Mouse (Mus musculus) adrenal gland, postnatal 10 days (tissue): ENCODE measurements around the gene Fibp. TPM values are rescaled to one million over a fixed set of nuclear protein-coding genes. Genes with fewer than 3 reads are reported as not detected.

ENCODE experiments used
- DNase-seq: peaks from one replicate; pipeline ENCODE4 v3.0.0; 2021; ENCODE audit warnings: mixed read lengths
- total RNA-seq, 2 experiments: library from RNA; stranded (reverse); gene quantifications; 2 replicates each; pipeline ENCODE4 v1.2.3; 2021

The Fibp gene
- total RNA-seq, 2 experiments from 2014 or later: 74.9 to 99.3 TPM

DNA sequence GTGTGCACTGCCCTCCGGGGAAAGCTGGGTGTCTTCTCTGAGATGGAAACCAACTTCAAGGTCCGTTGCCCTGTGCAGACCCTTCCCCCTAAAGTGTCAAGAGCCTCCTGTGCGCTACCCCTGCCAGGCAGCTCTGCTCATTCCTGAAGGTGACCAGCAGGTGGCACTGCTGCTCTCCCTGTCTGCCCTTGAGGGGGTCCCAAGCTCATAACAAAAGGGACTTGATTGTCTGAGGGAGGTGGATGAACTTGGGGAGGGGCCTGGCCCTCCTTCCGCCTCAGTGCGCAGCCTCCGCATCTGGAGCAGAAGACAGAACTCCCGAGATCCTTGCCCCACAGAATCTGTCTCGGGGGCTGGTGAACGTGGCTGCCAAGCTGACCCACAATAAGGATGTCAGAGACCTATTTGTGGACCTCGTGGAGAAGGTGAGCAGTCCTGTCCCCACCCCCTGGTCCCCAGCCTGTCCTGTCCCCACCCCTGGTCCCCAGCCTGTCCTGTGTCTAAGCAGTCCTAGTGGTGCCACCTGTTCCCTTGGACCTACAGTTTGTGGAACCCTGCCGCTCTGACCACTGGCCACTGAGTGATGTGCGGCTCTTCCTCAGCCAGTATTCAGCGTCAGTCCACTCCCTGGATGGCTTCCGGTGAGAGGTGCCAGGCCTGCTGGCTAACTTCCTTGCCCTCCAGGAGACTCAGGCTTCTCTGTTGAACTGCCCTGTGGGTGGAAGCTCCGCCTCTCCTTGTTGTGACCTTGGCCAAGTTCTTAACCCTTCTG, 3.6 kb downstream of the Fibp start:
- peak; percentile 66 for DNase-seq

DNA sequence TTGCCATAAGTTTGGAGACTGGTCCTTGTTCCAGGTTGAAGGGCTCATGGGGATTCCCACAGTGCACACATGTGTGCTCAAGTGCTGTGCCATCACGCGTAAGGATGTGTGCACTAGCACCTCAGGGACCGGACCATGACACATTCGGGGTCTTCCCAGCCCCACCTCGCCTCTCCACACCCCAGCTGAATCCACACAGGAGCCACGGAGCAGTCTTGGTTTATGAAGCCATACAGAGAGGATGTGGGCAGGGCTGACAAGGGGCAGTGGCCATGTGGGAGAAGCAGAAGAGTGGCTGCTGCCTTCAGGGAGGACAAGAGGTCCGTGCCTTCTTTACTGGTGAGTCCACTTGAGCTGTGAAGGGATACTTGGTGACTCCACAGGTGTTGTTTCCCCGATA, 4.6 kb downstream of the Fibp start:
- no peak for DNase-seq

DNA sequence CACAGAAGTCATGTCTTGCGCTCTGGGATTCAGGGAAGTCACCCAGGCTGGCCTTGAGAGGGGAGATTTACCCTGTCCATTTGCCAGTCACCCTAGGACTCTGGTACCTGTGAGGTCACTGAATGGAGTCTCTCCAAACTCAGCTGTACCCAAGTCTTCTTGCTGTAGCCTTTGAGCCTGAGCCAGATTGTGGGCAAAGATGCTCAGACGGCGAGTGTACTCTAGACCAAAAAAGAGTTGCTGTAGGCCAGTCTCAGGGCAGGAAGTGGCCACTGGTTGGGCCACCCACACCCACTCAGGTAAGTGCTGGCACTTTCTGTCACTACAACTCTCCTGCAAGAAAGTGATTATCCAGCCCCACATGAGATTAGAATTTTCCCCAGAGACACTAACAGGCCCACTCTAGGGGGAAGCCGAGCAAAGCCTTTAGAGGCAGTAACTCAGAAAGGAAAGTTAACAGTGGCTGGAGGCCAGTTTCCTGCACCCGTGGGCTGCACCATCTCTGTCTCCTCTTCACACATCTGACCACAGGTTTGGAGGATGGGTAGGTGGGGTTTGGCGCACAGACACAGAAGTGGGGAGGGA, 6.6 kb downstream of the Fibp start:
- DNase-seq: no peak

DNA sequence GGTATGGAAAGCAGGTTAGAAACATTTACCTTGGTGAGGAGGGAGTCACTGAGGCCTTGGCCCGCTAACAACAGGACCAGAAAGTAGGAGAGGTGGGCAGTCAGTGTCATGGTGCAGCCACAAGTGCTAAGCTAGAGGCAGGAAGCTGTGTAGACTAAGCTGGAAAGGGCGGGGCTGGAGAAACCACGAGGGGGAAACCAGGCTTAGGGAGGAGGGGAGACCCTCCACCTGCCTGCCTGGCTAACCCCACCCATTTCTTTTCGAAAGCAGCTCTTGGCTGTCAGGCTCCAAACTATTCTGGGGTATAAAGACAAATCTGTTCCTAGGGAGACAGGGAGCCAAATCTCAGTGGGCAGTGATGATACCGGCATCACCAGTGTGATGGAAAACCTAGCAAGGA, 8.0 kb downstream of the Fibp start, which contains the start of gene Ctsw:
Gene Ctsw, minus strand, starts transcription at position 134 of the 400 bp plus-strand sequence.
- DNase-seq: no peak

DNA sequence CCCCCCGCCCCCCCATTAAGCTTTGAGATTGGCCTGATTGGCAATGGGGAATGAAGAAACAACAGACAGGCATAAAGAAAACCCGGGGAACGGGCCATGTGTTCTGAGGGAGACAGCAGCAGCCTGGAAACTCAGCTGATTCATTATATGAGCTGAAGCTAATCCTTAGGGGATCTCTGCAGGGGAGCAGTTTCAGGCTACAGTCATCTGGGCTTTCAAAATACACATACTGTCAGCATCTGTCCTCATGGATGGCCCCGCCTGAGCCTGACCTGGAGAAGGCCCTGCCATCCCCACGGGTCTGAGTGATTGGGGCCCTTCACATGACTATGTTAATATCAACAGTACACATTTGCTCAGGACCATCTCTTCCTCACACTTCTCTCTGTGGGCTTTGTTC, 11.4 kb downstream of the Fibp start:
- no peak for DNase-seq

DNA sequence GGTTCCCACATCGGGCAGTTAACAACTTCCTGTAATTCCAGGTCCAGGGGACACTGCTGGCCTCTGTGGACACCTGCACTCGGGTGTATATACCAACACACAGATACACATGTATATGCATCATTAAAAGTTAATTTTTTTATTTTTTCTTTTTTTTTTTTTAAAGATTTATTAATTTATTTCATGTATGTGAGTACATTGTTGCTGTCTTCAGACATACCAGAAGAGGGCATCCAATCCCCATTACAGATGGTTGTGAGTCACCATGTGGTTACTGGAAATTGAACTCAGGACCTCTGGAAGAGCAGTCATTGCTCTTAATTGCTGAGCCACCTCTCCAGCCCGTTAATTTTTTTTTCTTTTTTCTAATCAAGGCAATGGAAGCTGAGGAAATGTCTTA, 12.4 kb downstream of the Fibp start:
- no peak for DNase-seq

GRCm38 (mm10) chr19:5473720-5474119, 13.3 kb downstream of the Fibp start, which contains the start of gene Efemp2:
TSS of gene Efemp2 (plus strand) at chr19:5473954.
- peak; percentile 90 for DNase-seq

DNA sequence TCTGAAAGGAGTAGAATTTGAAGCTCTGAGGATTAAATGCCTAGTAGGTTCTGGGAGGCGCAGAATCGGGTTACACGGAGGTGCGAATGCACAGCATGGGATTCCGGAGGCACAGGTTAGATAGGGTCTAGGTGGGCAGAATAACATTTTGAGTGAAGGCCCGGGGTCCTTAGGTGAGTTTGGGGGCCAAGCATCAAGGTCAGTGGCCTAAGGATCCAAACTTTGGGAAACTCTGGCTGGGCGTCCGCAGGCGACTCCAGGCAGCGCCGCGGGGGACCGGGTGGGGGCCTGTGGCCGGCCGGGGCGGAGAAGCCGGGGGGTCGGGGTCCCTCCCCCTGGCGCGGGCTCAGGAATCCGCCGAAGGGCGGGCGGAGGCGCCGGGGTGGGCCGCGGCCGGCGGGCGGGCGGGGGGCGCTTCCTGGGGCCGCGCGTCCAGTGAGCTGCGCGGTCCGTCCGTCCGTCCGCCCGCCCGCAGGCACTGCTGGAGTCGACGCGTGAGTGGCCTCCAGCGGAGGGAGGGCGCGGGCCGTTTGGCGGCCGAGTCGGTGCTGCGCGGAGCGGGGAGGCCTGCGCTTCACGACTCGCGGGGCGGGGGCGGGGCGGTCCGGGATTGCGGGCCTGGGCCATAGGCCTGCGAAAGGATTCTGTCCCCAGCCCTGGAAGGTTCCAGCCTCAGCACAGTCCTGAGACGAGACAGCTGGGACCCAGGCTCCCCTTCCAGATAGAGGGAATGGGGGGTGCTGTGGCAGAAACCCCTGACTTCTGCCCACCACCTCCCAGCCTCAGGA, 14.1 kb downstream of the Fibp start:
- peak; percentile 76 for DNase-seq

- DNase-seq: no peak
These were observed 14.8 kb downstream of the Fibp start for GRCm38 (mm10) chr19:5475069-5475714.

DNA sequence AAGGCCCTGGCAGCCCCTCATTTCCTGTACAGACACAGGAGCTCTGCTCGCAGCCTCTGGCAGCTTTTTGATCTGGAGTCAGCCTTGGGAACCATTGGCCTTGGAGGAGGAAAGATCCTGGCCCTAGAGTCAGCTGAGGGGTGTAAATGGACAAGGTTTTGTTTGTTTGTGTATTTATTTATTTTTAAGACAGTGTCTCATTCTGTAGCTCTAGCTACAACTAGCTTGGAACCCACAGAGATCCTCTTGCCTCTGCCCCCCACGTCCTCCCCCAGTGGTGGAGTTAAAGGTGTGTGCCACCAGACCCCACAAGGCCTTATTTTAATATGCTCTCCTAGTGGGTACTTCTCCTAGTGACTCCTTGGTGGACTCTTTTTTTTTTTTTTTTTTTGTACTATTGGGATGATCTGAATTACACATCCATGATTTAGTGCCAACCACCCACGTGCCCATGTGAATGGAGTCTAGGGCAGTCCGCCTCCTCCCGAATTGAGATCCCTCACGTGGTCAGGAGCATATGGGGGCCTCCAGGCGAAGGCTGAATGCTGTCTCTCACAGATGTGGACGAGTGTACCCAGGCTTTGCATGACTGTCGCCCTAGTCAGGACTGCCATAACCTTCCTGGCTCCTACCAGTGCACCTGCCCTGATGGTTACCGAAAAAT, 16.7 kb downstream of the Fibp start:
- DNase-seq: peak; percentile 41

- DNase-seq: peak; percentile 54
These were observed 17.4 kb downstream of the Fibp start for GRCm38 (mm10) chr19:5477668-5478300.

DNA sequence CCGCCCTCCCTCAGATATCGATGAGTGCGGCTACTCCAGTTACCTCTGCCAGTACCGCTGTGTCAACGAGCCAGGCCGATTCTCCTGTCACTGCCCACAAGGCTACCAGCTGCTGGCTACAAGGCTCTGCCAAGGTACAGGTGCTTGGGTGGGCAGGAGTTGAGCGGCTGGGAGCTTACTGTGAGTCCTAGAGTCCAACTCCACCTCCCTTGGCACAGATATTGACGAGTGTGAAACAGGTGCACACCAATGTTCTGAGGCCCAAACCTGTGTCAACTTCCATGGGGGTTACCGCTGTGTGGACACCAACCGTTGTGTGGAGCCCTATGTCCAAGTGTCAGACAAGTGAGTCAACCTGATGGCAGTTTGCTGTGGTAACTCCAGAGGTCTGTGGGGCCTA, 19.6 kb downstream of the Fibp start:
- no peak for DNase-seq

DNA sequence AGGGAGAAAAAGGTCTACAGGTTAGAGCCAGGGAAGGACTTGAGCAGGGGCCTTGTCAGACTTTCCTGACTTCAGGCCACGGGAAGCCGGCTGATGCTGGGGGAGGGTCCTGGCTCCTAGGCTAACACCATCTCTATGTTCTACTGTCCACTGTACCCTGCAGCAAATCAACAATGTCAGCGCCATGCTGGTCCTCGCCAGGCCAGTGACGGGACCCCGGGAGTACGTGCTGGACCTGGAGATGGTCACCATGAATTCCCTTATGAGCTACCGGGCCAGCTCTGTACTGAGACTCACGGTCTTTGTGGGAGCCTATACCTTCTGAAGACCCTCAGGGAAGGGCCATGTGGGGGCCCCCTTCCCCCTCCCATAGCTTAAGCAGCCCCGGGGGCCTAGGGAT, 21.0 kb downstream of the Fibp start:
- no peak for DNase-seq

- no peak for DNase-seq
These were observed 23.3 kb downstream of the Fibp start for GRCm38 (mm10) chr19:5483386-5484359.

- no peak for DNase-seq
These were observed 24.1 kb downstream of the Fibp start for GRCm38 (mm10) chr19:5484496-5484895.

GRCm38 (mm10) chr19:5485371-5485770, 25.0 kb downstream of the Fibp start:
- DNase-seq: no peak

DNA sequence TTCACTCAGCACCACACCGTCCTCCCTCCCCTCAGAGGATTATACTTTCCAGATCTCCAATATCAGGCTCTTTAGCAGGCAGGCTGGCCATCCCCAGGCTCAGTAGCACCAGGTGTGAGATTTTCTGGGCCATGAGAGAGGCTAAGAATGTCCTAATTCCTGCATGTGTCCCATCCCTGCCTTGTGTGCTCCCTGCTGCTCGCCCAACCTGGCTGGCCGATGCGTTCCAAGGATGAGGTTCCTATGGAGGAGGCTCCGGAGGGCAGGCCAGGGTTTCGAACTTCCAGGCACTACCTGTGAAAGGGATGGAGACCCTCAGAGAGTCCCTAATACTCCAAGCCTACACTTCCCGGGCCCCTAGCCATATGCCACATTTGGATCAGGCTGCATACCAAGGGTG, 25.4 kb downstream of the Fibp start:
- no peak for DNase-seq

DNA sequence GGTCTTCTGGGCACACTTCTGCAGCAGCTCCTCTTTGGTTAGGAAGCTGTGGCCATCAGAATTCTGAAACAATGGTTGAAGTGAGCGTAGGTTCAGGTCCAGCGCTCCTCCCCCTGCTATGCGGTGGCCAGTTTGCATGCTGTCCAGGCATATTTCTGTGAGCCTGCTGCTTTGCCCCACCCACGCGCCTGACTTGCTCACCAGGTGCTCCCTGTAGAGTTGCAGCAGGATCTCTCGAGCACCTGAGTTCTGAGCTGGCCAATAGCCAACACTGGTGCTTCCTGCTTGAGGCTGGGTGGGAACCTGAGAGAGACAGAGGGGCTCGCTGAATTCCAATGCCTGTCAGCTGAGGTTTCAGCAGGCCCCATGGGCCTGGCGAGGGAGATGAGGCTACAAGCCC, 25.9 kb downstream of the Fibp start:
- no peak for DNase-seq

DNA sequence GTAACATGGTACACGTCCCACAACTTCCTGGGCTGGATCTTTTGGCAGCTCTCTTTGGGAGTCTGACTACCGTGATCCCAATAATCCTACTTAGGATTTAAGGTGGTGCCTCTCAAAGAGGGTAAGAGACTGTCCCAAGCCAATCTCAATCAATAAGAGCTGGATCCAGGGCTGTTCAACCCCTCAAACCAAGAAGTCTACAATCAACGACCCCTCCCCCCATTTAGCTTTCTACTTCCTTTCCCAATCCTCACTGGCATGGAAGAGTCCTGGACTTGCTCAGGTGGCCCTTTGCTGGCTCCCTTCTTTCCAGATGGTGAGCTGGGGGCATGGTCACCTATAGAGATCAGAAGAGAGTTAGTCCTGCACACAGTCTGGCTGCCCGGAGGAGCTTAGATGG, 26.4 kb downstream of the Fibp start:
- DNase-seq: no peak
